In genomic region chr16:8643855-8644254, GRCm38 (mm10) we compare ENCODE assay signal across 8 mouse cellular contexts. TPM values are rescaled to one million over a fixed set of nuclear protein-coding genes. Genes with fewer than 3 reads are reported as not detected.
DNase-seq lines count a peak whose midpoint lies in the region; ATAC-seq lines count a peak whose summit lies in the region.

No protein-coding gene starts in this region.

- H3K27me3 ChIP-seq in heart, embryonic 11.5 days (ENCODE audit: control insufficient read depth, insufficient read depth, low read length) = no peaks in the 10 kb centered on the region
- no peaks in the 10 kb centered on the region for H3K27me3 ChIP-seq in heart, embryonic 10.5 days (ENCODE audit: insufficient read depth, poor library complexity, severe bottlenecking)
- no peaks in the 10 kb centered on the region for H3K27me3 ChIP-seq in hindbrain, embryonic 14.5 days (ENCODE audit: control insufficient read depth, insufficient read depth, low read length)
- H3K27me3 ChIP-seq in limb, embryonic 11.5 days (ENCODE audit: control insufficient read depth, insufficient read depth, low read length) = no peaks in the 10 kb centered on the region

- no peak overlapping the region for H3K4me3 ChIP-seq in heart, embryonic 11.5 days (ENCODE audit: low read depth, low read length)
- H3K4me3 ChIP-seq in heart, embryonic 10.5 days = no peak overlapping the region
- H3K4me3 ChIP-seq in hindbrain, embryonic 14.5 days (replicated peaks; ENCODE audit: low read length) = no peak overlapping the region
- H3K4me3 ChIP-seq in limb, embryonic 11.5 days (ENCODE audit: low read depth, low read length) = no peak overlapping the region

- peaks cover 30% of the 10 kb centered on the region for H3K36me3 ChIP-seq in heart, embryonic 11.5 days (ENCODE audit: control insufficient read depth, insufficient read depth, low read length)
- H3K36me3 ChIP-seq in heart, embryonic 10.5 days = peaks cover 68% of the 10 kb centered on the region
- peaks cover 64% of the 10 kb centered on the region for H3K36me3 ChIP-seq in hindbrain, embryonic 14.5 days (replicated peaks; ENCODE audit: control insufficient read depth, insufficient read depth)
- H3K36me3 ChIP-seq in limb, embryonic 11.5 days (ENCODE audit: control insufficient read depth, insufficient read depth, low read length) = peaks cover 10% of the 10 kb centered on the region; the same call in 1 of the 2 replicates

- H3K4me1 ChIP-seq in heart, embryonic 11.5 days (ENCODE audit: control insufficient read depth, insufficient read depth, low read length) = peaks cover 6% of the 10 kb centered on the region
- peaks cover 3% of the 10 kb centered on the region for H3K4me1 ChIP-seq in heart, embryonic 10.5 days
- H3K4me1 ChIP-seq in hindbrain, embryonic 14.5 days (replicated peaks; ENCODE audit: control insufficient read depth, insufficient read depth, low read length) = 0 out of 2 replicates have a peak, but pooled peaks cover under 1% of the 10 kb centered on the region
- no peaks in the 10 kb centered on the region for H3K4me1 ChIP-seq in limb, embryonic 11.5 days (ENCODE audit: control insufficient read depth, insufficient read depth, low read length)

- no peak overlapping the region for H3K27ac ChIP-seq in heart, embryonic 11.5 days (ENCODE audit: low read depth, low read length)
- H3K27ac ChIP-seq in heart, embryonic 10.5 days = no peak overlapping the region
- H3K27ac ChIP-seq in hindbrain, embryonic 14.5 days = no peak overlapping the region
- H3K27ac ChIP-seq in limb, embryonic 11.5 days (replicated peaks; ENCODE audit: low read depth, low read length) = no peak overlapping the region

- no peak for DNase-seq in heart, embryonic 10.5 days (ENCODE audit: low spot score)
- peak; percentile 73 for DNase-seq in ES-CJ7 (ENCODE audit: low read depth, low spot score)
- DNase-seq in cerebellum, postnatal 25 days = peak; percentile 35 to 67
- peak; percentile 52 for DNase-seq in hindbrain, embryonic 14.5 days (ENCODE audit: low spot score)
- peak; percentile 50 for DNase-seq in limb, embryonic 11.5 days (ENCODE audit: low spot score)
- DNase-seq in naive thymus-derived CD4-positive, alpha-beta T cell, adult 2 months (ENCODE audit: low read depth) = peak; percentile 65
- no peak for DNase-seq in gastrocnemius, adult 8-10 months (ENCODE audit: low spot score in 2 of 2)

- 70% methylated on average over 2 of the region's 2 CpGs for WGBS in heart, embryonic 11.5 days (ENCODE audit: insufficient replicate concordance)
- 69% methylated on average over 2 of the region's 2 CpGs for WGBS in heart, embryonic 10.5 days
- 75% methylated on average over 2 of the region's 2 CpGs for WGBS in hindbrain, embryonic 14.5 days
- 78% methylated on average over 2 of the region's 2 CpGs for WGBS in limb, embryonic 11.5 days

- no peak overlapping the region for H3K4me2 ChIP-seq in heart, embryonic 11.5 days
- H3K4me2 ChIP-seq in hindbrain, embryonic 14.5 days (replicated peaks) = no peak overlapping the region
- H3K4me2 ChIP-seq in limb, embryonic 11.5 days (ENCODE audit: low read depth, severe bottlenecking) = no peak overlapping the region

- peak; percentile 65; the same call in 1 of the 2 replicates for ATAC-seq in heart, embryonic 11.5 days (replicated peaks; ENCODE audit: insufficient number of reproducible peaks, low FRiP score, low TSS enrichment)
- ATAC-seq in hindbrain, embryonic 14.5 days (ENCODE audit: low FRiP score) = no peak
- no peak for ATAC-seq in limb, embryonic 11.5 days (ENCODE audit: insufficient number of reproducible peaks, low FRiP score, low TSS enrichment, low read depth)

- H3K9me3 ChIP-seq in heart, embryonic 11.5 days (replicated peaks; ENCODE audit: control insufficient read depth, low read length) = no peaks in the 10 kb centered on the region
- H3K9me3 ChIP-seq in heart, embryonic 10.5 days = no peaks in the 10 kb centered on the region
- H3K9me3 ChIP-seq in hindbrain, embryonic 14.5 days (ENCODE audit: control insufficient read depth, low read length) = no peaks in the 10 kb centered on the region
- no peaks in the 10 kb centered on the region for H3K9me3 ChIP-seq in limb, embryonic 11.5 days (ENCODE audit: control insufficient read depth, low read length)

- no peak overlapping the region for H3K9ac ChIP-seq in heart, embryonic 11.5 days (ENCODE audit: low read depth, low read length)
- no peak overlapping the region for H3K9ac ChIP-seq in hindbrain, embryonic 14.5 days
- H3K9ac ChIP-seq in limb, embryonic 11.5 days (ENCODE audit: low read length) = no peak overlapping the region

RNA-seq across cellular contexts. Expression of gene Tmem186, which starts 6.3 kb away (rescaled TPM):
- polyA plus RNA-seq in heart, embryonic 11.5 days (2014; fragmentation: Nextera tagmentation; extraction: Ambion mirVana) = 10.5 and 16.3 TPM in 2 replicates
- 19.2 and 20.9 TPM in 2 replicates for polyA plus RNA-seq in heart, embryonic 10.5 days (2016; fragmentation: Nextera tagmentation; extraction: Ambion mirVana)
- polyA plus RNA-seq in hindbrain, embryonic 14.5 days (2014; fragmentation: Nextera tagmentation; extraction: Ambion mirVana) = 15.1 and 15.3 TPM in 2 replicates
- polyA plus RNA-seq in limb, embryonic 11.5 days (2014; fragmentation: Nextera tagmentation; extraction: Ambion mirVana) = 17.2 and 17.5 TPM in 2 replicates
- total RNA-seq in gastrocnemius, adult 8-10 months (2022) = 10 to 100 TPM; 13.1 to 15.3 (median 14.2) TPM

RNA-seq across cellular contexts. Expression of gene Pmm2, which starts 6.4 kb away (rescaled TPM):
- polyA plus RNA-seq in heart, embryonic 11.5 days (2014; fragmentation: Nextera tagmentation; extraction: Ambion mirVana) = 38.5 and 40.3 TPM in 2 replicates
- 49.1 and 52.8 TPM in 2 replicates for polyA plus RNA-seq in heart, embryonic 10.5 days (2016; fragmentation: Nextera tagmentation; extraction: Ambion mirVana)
- polyA plus RNA-seq in hindbrain, embryonic 14.5 days (2014; fragmentation: Nextera tagmentation; extraction: Ambion mirVana) = 31.7 and 37.0 TPM in 2 replicates
- 43.7 and 48.5 TPM in 2 replicates for polyA plus RNA-seq in limb, embryonic 11.5 days (2014; fragmentation: Nextera tagmentation; extraction: Ambion mirVana)
- total RNA-seq in gastrocnemius, adult 8-10 months (2022) = 10 to 100 TPM; 13.1 to 21.2 (median 16.5) TPM

RNA-seq across cellular contexts. Expression of gene Carhsp1, which starts 28.1 kb away (rescaled TPM):
- 39.1 and 42.4 TPM in 2 replicates for polyA plus RNA-seq in heart, embryonic 11.5 days (2014; fragmentation: Nextera tagmentation; extraction: Ambion mirVana)
- 127 and 133 TPM in 2 replicates for polyA plus RNA-seq in heart, embryonic 10.5 days (2016; fragmentation: Nextera tagmentation; extraction: Ambion mirVana)
- 57.0 and 58.8 TPM in 2 replicates for polyA plus RNA-seq in hindbrain, embryonic 14.5 days (2014; fragmentation: Nextera tagmentation; extraction: Ambion mirVana)
- 53.4 and 53.6 TPM in 2 replicates for polyA plus RNA-seq in limb, embryonic 11.5 days (2014; fragmentation: Nextera tagmentation; extraction: Ambion mirVana)
- 1 to 10 TPM; 3.9 to 5.7 (median 5.3) TPM for total RNA-seq in gastrocnemius, adult 8-10 months (2022)

RNA-seq across cellular contexts. Expression of gene Gm5767, which starts 36.7 kb away (rescaled TPM):
- polyA plus RNA-seq in heart, embryonic 11.5 days (2014; fragmentation: Nextera tagmentation; extraction: Ambion mirVana) = not detected in 2 replicates
- not detected in 2 replicates for polyA plus RNA-seq in heart, embryonic 10.5 days (2016; fragmentation: Nextera tagmentation; extraction: Ambion mirVana)
- polyA plus RNA-seq in hindbrain, embryonic 14.5 days (2014; fragmentation: Nextera tagmentation; extraction: Ambion mirVana) = 0.35 TPM in 1 of 2 replicates, not detected in the other
- polyA plus RNA-seq in limb, embryonic 11.5 days (2014; fragmentation: Nextera tagmentation; extraction: Ambion mirVana) = not detected in 2 replicates
- total RNA-seq in gastrocnemius, adult 8-10 months (2022) = not detected

Comparison
In these comparisons a context has a peak if more than half of its experiments do, and no peak if none do; other contexts are left out.
1. DNase-seq: peak in ES-CJ7 (single experiment), cerebellum, postnatal 25 days (2 of 2), hindbrain, embryonic 14.5 days (single experiment), limb, embryonic 11.5 days (single experiment) and naive thymus-derived CD4-positive, alpha-beta T cell, adult 2 months (single experiment); none in heart, embryonic 10.5 days (single experiment) and gastrocnemius, adult 8-10 months (0 of 2).